Mouse (Mus musculus) liver, adult 2 months (tissue): Measurements from ENCODE around the gene Lin7c.

Experiments
- CTCF ChIP-seq: fragments of 200-500 bp; IDR thresholded peaks from 2 replicates; pipeline ENCODE4 v1.5.1; 2011; ENCODE audit warnings: low read depth, low read length, control low read depth
- POLR2A ChIP-seq: fragments of 200-500 bp; IDR thresholded peaks from 2 replicates; pipeline ENCODE4 v1.6.1; 2011; ENCODE audit warnings: low read length, control low read depth; ENCODE audit not compliant: insufficient read depth; ENCODE audit errors: extremely low read depth

DNA sequence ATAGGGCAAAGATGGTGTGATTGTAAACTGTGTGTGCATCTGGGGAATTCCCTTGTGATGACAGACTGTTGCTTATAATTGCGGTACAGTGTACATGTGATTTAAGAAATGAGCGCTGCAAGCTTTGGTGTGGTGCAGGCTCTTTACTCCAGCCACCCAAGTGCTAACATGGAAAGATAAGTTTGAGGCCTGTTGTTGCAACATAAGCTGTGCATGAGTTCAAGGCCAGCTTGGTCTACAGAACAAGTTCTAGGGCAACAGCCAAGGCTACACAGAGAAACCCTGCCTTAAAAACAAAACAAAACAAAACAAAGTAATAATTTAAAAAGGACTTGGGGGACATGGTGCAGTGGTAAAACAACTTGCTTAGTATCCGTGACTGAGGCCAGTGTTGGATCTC lies 44.5 kb downstream of the Lin7c start:
- TF ChIP-seq CTCF (no peak), POLR2A (no peak)
